ENCODE assay signal across 8 mouse cellular contexts in genomic region chr1:155099280-155099848, GRCm38 (mm10). TPM values are rescaled to one million over a fixed set of nuclear protein-coding genes. Genes with fewer than 3 reads are reported as not detected.
A peak's percentile ranks its signal among the peaks of the same experiment; 100 is the strongest.
DNase-seq lines count a peak whose midpoint lies in the region; TF ChIP-seq lines count a peak whose summit lies in the region.

Ier5 (minus strand) TSS chr1:155099636.

- H3K9me3 ChIP-seq in megakaryocyte, embryonic 14.5 days, result no peaks in the 10 kb centered on the region

- peak within 1 kb of the TSS; percentile 94 for H3K27ac ChIP-seq in gastrocnemius, adult 2 months

- H3K27me3 ChIP-seq in megakaryocyte, embryonic 14.5 days (replicated peaks), result peaks cover 3% of the 10 kb centered on the region

- peak within 1 kb of the TSS; percentile 94 for H3K4me3 ChIP-seq in gastrocnemius, adult 2 months
- peak within 1 kb of the TSS; percentile 99 for H3K4me3 ChIP-seq in megakaryocyte, embryonic 14.5 days (replicated peaks)

- DNase-seq in WW6 (ENCODE audit: low read depth, low spot score), result peak; percentile 84
- peak; percentile 92 to 97 for DNase-seq in cerebellum, postnatal 4 days (ENCODE audit: low spot score in 2 of 2)
- peak; percentile 97 for DNase-seq in gastrocnemius, adult 2 months
- DNase-seq in hindlimb bud, embryonic 11.5 days (ENCODE audit: extremely low spot score, low read depth, low spot score), result peak; percentile 94
- DNase-seq in left cerebral cortex, adult 8-10 months (ENCODE audit: low spot score in 2 of 2), result peak; percentile 95 to 99
- DNase-seq in right cerebral cortex, postnatal 10 days (ENCODE audit: low spot score in 2 of 2), result peak; percentile 98
- peak; percentile 92 for DNase-seq in urinary bladder, postnatal 25 days (ENCODE audit: low spot score)

- H3K4me1 ChIP-seq in megakaryocyte, embryonic 14.5 days, result peaks cover 23% of the 10 kb centered on the region

- intact Hi-C loops in gastrocnemius, adult 2 months (cut with DNase I), result loop anchor here (1.0 to 5.0 kb wide), 4 partner anchors 43 to 118 kb away; partner anchors contain the start of gene Stx6

- TF ChIP-seq CTCF in gastrocnemius, adult 2 months (IDR thresholded peaks at IDR 0.05), result no peak

- peaks cover 13% of the 10 kb centered on the region for H3K36me3 ChIP-seq in megakaryocyte, embryonic 14.5 days (replicated peaks; ENCODE audit: low read length)

RNA-seq across cellular contexts. Expression of gene Ier5, which starts in this region (rescaled TPM):
- total RNA-seq in gastrocnemius, adult 2 months (2021), result 1 to 10 TPM; 4.6 to 4.7 TPM
- total RNA-seq in left cerebral cortex, adult 8-10 months (2022), result 10 to 100 TPM; 43.5 to 50.4 (median 47.5) TPM
- 33.6 and 49.8 TPM in 2 replicates for polyA plus RNA-seq in megakaryocyte, embryonic 14.5 days (2012; ENCODE audit: insufficient read depth, low replicate concordance)

Comparison
In these comparisons a context has a peak if more than half of its experiments do, and no peak if none do; other contexts are left out.
1. Peak in every context shown above with its lines: DNase-seq, H3K4me3 ChIP-seq and H3K27ac ChIP-seq.
2. RNA of gene Ier5 (total RNA-seq): 43.5 to 50.4 TPM in left cerebral cortex, adult 8-10 months; 4.6 to 4.7 TPM in gastrocnemius, adult 2 months; every median in the first group is over 4 times any median in the second.